Mouse (Mus musculus) liver (tissue): ENCODE measurements around the gene Dab2ip.

Experiments used
- DNase-seq: peaks from one replicate; pipeline ENCODE4 v3.0.0-alpha.2; 2020; ENCODE audit warnings: mixed read lengths

Dab2ip gene

DNA sequence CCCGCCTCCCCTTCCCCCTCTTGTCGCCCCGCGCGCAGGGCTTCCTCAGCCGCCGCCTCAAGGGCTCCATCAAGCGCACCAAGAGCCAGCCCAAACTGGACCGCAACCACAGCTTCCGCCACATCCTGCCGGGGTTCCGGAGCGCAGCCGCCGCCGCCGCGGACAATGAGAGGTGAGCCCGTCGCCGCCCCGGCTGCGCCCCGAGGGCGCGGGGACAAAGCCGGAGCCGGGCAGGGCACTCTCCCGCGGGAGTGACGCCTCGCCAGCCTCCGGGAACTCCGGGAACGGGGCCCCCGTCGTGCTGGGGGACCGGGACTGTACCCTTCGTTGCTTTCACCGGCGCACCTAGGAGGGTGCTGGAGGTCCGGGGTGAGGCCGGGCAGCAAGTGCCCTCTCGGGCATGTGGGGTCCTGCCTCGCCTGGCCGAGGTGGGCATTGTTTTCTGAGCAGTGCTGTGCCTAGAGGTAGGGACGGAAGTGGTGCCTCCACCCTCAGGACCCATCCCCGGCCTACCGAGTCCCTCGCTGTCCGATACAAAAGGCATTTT lies 103.5 kb downstream of the Dab2ip start:
- peak; percentile 52 for DNase-seq

DNA sequence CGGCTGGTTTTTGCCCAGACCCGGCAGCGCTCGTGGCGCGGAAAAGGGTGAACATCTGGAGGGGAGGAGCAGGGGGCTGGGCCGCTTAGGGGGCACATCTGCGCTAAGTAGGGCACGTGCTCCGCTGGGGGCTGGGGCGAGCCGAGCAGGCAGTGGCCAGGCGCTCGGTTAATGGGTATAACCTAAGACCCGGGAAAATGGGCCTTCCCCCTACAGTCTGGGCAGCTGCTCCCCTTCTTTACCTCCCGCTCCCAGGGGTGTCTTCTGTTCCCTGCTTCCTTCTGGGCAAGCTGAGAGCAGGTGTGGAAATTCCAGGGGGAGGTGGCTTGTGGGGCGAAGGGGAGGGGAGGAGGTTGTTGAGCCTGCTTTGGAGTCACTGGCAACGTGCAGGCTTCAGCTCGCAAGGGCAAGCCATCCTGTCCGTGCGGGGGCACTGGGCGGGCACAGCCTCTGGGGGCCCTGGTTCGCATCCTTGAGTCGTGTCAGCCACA lies 104.0 kb downstream of the Dab2ip start:
- peak; percentile 22 for DNase-seq

DNA sequence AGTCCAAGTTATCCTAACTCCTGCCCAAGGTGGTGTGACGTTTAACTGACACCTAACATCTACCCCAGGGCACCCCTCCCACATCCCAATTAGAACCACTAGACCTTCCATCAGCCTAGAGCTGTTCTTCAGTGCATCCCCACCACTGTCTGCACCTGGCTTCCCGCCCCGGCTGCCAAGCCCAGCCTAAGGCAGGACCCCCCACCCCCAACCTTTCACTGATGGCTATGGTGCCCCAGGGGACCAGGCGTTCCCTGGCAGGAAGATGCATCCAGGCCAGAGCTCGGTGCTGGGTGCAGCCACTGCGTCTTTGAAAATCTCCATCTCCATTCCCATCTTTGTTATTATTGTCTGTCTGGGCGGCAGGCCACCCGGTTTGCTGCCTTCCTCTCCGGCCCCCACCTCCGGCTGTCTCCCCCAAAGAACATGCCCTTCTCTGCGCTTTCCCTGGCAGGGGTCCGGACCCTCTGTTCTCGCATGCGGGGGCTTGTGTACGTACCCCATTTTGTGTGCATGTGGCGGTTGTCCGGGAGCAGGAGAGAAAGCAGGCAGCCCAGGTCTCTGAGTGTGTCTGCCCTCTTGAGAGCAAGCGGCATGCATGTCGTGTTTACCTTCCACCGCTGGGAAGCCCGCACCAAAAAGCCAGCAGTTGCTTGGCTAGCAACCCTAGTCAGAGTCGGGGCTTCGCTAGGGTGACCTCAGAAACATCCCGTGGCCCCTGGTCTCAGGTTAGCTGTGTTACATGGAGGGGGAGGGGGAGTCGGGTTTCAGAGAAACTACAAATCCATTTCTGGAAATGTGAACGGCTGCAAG lies 104.9 kb downstream of the Dab2ip start:
- DNase-seq = no peak

DNA sequence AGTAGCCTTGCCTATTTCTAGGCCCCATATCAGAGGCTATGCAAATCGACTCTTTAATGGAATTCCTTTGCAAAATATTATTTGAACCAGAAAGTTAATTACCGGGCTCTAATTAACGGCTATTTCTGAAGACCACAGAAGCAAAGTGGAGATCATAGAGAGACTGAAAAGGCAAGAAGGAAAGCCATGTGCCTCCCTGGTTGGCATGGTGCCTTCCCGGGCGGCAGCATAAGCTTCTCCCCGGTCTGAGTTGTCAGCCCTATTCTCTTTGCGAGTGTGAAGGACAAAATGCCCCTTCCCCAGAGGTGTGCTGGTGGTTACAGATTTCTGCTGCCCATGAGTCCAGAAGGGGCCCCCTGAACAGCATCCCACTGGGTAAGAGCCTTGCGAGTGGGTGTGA lies 109.7 kb downstream of the Dab2ip start:
- DNase-seq = no peak

DNA sequence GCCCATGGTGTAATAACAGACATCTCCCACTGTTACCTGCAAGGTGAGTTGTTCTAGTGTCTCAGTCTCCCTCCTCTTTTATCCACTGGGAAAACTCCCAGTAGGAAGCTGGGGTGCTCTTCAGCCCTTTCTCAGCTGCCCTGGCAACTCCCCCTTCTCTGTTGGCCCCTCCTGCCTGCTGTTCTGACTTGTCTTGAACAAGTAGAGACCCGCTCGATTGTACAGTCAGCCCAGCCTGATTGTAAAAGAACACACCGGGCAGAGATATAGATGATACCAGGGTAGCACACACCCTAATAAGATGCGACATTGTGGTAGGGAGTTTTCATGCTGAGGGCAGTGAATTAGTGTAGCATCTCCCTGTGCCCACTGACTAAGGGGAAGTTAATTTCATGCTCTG lies 111.2 kb downstream of the Dab2ip start:
- no peak for DNase-seq

DNA sequence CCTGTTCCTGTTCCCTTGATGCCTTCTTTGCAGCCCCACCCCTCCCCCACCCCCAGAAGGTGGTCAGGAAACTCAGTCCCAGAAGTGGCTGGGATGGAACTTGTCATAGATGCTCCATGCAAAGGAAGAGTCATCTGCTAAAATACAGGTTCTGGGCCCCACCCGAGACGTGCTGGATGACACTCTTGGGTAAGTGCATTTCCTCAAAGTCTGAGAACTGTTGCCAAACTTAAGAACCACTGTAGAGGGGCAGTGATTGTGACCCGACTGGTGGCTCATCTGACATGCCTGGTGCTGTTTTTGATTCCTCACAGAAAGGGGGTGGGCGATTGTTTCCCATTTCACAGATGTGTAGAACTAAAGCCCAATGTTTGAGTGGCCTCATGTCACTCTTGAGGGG lies 111.7 kb downstream of the Dab2ip start:
- no peak for DNase-seq

DNA sequence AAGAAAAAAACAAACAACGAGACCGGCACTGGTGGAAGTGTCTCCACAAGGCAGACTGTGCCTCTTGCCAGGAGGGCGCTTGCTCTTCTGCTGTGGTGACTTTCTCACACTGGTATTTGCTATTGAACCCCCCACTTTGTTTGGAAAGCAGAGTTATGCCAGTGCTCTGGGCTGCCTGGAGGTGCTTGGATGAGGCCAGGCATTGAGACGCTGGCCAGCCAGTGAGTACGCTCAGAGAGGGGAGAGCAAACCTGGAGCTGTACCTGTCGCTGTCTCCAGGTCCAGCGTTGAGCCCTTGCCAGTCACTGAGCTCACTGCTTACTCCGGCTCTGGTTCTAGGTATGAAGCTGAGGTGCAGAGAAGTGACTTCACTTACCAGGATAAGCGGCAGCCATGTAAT lies 112.2 kb downstream of the Dab2ip start:
- DNase-seq = no peak

DNA sequence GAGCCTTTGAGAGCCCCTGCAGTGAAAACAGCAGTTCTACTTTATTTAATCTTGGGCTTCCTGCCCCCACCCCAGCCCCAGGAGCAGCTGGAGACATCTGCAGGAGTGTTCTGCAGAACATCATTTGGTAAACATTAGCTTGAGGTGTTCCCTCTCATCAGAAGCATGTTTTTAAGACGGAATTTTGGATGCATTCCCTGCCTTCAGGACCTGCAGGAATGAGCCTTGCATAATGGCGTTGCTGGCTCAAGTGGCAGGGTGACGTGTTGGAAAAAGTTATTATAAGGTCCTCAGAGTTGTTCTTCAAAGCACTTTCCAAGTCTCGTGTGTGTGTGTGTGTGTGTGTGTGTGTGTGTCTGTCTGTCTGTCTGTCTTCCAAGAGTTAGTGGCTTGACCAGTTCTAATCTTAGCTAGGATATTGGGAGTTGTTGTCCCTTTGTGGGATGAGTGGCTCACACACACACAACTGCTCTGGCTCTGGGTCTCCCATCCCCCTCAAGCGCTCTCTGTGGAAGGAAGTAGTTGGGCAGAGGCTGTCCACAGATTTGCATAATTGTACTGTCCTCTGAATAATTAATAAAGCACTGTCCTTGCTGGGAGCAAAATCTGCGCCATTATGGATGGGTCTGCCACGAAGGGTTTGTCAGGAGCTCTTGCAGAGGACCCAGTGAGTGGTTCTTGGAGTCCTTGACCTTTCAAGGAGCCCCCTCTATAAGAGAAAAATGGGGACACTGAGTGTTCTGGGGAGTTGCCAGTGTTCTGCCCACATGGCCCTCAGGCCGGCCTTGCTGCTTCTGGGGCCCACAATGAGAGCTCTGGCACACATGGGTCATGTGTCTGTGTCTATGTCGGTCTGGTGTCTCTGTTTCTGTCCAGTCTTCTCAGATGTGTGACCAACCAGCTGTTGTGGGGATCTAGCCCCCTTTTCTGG lies 114.2 kb downstream of the Dab2ip start:
- DNase-seq = no peak

DNA sequence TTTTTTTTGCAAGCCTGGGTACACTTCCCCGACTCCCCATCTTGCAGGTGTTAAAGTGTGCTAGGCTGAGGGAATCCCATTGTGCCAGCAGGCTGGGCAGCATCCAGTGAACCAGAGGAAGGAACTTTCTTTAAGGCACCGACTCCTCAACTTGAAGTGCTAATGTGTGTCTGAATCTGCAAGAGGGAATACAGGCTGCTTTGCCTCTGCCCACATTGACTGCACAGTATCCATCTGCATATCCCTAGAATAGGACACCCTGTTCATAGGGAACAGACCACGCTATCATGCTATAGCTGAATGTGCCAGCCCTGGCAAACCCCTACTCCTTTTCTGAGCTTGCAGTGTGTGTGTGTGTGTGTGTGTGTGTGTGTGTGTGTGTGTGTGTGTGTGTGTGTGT lies 115.1 kb downstream of the Dab2ip start:
- no peak for DNase-seq

DNA sequence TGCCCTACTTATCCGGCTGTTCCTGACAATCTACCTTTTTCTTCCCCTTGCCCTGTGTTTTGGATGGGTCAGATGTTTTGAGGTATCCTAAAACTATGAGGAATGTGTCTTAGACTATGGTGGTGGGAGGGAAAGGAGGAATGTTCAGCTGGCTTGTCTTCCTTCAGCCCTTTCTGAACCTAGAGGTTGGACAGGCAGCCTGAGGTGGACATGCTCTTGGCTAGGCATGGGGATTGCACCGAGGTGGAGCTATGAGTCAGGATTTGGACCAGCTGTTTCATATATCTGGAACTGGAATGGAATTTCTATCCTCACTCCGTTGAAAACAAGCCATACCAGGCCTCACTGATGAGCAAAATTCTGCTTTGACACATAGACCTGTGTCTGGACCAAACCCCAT lies 115.9 kb downstream of the Dab2ip start:
- no peak for DNase-seq

DNA sequence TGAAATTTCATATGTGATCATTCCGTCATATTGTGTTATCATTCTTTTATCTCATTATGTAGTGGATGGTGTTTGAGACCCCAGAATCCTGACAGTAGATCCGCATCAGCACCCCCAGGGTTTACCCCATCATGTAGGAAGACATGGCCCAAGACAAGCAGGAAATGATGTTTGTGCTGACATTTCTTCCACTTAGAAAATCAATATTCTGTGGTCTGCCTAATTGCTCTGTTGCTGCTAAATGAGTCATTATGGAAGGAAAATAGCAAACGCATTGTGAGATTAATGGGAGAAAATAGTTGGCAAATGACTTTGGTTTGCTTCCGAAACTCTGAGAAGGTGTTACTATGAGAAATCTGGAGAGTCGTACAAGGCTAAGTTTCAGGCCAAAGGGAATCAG lies 116.4 kb downstream of the Dab2ip start:
- DNase-seq = no peak

DNA sequence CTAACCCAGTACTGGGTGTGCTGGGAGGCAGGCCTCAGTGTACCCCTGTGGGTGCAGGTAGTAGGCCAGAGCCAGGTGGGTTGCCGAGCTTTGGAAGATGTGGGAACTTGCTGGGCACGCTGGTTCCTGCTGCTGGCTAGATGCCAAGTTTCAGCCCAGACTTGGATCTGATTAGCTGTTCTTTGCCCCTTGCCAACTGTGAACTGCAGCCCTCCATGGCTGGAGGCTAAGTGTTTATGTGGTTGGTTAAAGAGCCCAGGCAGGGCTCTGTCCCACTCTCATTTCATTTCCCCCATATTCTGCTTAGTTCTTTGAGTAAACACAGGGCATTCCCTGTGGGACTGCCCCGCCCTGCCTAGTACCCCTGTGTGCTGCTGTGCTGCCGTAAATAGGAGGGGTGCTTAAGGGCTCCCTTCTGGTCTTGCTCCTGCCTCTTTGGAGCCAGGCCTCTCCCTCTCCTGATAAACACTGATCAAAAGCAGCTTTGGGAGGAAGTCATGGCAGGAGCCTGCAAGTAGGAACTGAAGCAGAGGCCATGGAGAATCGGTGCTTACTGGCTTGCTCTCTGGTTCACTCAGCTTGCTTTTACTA lies 118.1 kb downstream of the Dab2ip start:
- no peak for DNase-seq

DNA sequence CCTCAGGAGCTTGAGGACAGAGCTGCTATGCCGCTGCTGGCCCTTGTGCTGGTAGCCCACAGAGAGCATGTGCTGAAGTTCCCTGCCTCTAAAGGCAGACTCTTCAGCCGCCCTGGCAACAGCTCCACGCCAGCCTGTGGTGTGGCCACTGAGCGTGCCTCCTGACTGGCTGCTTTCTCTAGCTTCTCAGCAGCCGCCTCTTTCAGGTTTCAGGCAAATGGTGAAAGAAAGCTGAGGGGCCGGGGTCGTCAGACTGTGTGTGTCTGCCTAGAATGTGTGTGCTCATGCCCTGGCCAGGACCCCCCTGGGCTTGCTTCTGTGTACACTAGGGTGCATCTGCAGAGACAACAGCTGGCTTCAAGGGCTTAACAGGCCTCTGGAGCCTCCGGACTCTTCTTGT lies 119.8 kb downstream of the Dab2ip start:
- no peak for DNase-seq

DNA sequence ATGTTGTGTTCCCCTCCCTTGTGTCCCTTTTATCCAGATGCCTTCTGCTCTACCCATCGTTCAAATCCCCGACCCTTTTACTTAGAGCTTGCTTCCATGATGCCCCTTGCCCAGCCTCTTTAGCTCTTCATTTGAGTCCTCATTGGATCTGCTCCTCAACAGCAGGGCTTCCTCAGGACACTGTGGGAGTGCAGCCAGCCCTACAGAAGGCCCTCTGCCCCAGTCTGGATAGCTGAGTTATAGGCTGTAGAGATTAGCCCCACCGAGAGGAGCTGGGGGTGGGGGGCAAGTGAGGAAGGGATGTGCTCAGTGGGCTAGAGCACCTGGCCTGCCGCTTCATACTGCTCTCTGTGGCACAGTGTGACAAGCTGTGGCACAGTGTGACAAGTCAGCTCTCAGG lies 120.4 kb downstream of the Dab2ip start:
- no peak for DNase-seq

DNA sequence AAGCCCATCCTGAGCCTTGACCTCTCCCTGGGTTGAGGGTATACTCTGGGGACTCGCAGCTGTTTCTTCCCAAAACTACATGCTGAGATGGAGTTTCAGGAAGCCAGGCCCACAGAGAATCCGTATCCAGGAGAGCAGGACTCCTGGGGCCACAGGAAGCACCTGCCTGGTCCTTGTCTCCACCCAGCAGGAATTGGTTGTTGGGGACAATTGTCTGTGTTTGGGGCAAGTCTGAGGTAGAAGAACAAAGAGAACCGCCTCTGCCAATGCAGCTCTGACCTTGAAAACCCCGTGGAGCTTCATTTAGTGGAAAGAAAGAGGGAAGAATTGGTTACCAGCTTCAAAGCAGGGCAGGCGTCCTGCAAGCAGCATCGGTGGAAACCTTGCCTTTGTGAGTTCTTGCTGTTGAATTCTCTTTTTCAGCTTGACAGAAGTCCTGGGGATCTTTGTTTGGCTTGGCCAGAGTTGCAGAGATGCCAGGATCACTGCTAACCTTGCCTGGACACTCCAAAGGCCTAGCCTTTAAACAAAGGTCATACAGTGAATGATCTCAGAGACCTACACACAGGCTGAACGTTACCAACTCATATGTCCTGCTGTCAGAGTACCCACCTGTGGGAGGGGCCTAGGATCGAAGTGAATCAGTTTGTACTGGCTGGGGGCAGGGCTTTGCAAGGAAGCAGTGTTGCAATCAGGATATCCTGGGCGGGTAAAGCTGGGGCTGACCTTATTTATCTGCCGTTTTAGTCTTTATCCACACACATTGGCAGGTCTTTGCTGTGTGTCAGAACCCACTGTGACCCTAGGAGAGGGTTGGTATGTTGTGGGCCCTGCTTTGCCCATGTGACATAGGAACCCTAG lies 122.0 kb downstream of the Dab2ip start:
- peak; percentile 70 for DNase-seq

DNA sequence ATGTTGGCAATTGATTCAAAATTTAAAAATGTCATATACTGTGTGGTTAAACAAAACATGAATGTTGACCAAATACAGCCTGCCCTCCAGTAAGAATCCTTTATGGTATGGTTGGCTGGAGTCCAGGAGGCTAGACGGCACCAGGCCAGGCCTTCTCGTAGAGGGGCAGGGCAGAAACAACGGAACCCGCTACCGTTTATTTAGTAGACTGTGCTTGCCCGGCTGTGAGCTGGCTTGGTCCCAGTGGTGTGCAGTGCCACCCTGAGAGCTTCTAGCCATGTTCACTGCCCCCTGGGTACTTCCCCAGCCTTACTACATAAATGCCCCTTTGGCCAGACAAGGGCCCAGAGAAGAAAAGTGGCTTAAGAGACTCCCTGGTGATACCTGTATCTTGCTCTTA lies 122.8 kb downstream of the Dab2ip start:
- DNase-seq = no peak

DNA sequence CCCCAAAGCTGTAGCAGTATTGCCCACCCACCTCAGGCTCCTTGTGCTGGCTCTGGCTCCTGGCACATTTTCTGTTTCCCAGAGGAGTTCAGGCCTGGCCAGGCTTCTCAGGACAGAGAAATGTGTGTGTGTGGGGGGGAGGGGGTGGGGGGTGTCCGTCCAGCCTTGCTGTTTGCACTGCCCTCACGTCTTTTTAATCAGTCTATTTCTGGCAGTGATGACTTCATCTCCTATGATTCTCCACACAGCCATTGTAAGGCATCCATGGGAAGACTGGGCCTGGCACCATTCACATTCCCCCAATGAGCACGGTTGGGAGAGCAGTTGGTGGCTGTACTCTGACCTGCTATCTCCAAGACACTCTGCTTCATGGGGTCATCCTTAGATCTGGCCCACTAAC lies 125.9 kb downstream of the Dab2ip start:
- DNase-seq = no peak

DNA sequence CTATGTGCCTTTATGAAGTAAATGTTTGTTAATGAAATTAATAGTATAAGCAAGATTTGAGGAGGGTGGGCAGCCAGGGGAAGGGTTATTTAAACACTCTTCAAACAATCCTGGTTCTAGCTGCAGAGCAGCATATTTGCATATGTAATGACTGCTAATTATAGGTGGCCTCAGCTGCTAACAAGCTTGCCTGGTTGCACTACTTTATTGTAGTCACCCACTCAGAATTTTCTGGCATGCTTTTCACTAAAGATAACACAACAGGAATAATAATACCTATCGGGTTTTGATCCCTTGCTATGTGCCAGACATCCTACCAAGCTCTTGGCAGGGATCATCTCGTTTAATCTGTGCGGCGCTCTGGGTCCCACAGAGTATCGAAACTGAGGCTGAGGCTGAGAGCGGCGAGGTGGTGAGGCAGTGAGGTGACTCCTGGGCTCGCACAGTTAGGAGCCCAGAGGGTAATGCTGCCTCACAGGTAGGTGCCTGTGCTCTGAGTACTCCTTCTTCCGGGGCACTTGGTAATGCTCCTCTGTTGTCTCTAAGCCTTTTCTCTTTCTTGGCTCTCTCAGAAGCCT lies 126.8 kb downstream of the Dab2ip start:
- DNase-seq = no peak

DNA sequence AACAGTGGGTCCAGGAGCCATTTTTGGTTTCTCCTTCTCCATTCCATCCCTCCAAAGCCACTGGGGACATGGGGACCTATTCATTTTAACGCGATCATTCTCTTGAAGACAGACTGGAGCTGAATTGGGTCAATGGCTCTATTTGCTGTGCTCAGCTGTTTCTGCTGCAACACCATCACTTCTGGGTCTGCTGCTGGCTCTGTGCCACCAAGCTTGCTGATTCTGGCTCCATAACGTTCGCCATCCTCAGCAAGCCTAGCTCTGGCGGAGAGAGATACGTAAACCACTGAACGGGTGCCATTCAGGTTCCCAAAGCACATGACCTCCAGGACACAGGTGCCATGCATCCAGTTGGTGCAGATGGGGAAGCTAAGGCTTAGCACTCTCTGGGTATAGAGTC lies 128.0 kb downstream of the Dab2ip start:
- no peak for DNase-seq

DNA sequence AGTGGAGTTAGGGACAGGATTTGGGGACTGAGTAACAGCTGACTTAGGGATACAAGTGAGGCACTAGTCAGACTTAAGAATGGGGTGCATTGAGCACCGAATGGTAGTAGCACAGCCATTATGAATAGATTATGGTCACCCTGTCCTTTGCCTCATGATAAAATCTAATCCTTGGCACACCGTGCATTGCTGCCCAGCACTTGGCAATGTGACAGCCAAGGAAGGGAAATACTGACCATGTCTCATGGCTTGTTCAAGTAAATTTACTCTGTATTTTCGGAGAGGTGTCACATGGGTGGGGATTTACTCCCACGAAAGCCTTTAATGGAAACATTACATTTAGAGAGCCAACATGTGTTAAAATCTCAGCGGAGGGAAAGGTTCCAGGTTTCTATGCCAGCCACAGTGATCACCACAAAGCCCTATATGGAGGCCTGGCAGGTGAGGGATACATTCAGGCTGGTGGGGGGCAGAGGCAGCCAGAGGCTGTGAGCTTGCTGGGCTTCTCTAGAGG lies 129.5 kb downstream of the Dab2ip start:
- no peak for DNase-seq

DNA sequence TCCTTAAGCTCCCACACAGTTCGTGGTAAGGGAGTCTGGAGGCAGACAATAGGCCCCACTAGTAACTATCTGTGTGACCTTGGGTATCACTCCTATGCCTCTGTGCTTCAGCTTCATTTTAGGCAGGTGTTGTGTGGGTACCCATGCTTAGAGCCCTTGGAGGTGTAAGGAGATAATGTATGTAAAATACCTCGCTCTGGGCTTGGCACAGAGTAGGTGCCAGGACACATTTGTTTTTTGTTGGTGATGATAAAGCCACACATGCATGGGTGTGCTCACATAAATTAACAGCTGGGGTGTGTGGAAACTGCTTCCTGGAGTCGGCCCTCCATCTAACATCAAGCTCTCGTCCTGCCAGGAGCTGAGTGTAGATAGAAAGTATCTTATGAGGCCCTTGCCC lies 130.1 kb downstream of the Dab2ip start:
- DNase-seq = no peak

DNA sequence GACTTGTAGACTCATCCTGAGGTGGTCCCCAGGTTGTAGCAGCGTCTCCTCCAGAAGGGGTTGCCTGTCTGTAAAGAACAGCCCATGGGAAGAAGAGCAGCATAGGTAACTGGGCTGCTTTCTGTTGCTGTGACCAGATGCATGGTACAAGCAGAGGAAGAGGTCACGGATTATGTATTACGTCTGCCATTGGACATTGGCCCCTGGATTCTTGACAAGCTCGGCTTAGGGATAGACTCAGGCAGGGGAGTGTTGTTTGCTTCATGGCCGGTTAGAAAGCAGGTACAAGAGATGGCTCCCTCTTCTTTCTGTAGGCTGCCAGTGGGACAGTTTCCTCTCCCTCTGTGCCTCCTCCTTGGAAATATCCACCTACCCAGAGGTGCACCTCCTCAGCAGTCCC lies 130.5 kb downstream of the Dab2ip start:
- DNase-seq = no peak
